Mouse (Mus musculus): ENCODE data around the gene Mkks. TPM values are rescaled to one million over a fixed set of nuclear protein-coding genes. Genes with fewer than 3 reads are reported as not detected.

Mkks gene
- polyA plus RNA-seq, 1 experiment from 2014 or later = 12.4 TPM

DNA sequence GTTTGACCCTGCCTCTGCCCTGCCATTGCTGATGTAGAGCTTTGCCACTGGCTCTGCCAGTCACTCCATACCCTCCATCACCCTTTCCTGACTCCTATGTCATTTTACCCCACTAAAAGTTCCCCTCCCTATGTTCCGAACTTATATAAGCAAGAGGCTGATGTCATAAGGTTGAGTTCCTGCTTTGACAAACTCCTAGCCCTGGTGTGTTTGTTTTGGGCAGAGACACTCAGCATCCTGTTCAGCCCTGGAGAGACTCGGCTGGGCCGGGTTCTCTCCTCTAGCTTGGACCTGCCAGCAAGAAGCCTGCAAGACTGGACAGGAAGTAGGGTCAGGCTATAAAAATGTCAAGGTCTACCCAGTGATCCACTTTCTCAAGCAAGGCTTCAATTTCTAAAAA lies 58.3 kb downstream of the Mkks start:
- no peaks in the 10 kb centered on the region for H3K27me3 ChIP-seq (replicated peaks)
- H3K27ac ChIP-seq = no peak overlapping the region
- no peaks in the 10 kb centered on the region for H3K9me3 ChIP-seq
- no peak overlapping the region for H3K9ac ChIP-seq
- H3K4me1 ChIP-seq = no peaks in the 10 kb centered on the region
- no peaks in the 10 kb centered on the region for H3K36me3 ChIP-seq (replicated peaks)
- no peak overlapping the region for H3K4me2 ChIP-seq
- ATAC-seq (replicated peaks) = no peak
- H3K4me3 ChIP-seq = no peak overlapping the region
- 84% methylated on average over 3 of the region's 3 CpGs for WGBS

DNA sequence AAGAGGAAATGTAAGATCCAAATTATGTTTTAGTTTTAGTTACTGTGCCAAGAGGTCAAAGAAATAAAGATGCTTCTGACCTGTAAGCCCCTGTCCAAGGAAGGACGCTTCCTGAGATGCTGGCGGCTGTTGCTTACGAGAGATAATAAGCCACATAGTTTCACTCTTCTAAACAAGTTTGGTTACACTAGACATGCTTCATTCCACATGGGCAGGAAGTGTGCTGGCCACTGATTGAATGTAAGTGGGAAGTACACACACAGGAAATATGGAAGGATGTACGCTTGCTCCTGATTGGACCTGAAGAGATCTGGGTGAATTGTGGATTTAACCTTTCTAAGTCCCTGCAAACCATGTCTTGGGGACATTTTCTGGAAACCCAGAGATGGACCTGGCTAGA lies 63.6 kb downstream of the Mkks start:
- H3K4me3 ChIP-seq = no peak overlapping the region
- ATAC-seq (replicated peaks) = no peak
- no peaks in the 10 kb centered on the region for H3K36me3 ChIP-seq (replicated peaks)
- no peaks in the 10 kb centered on the region for H3K4me1 ChIP-seq
- H3K4me2 ChIP-seq = no peak overlapping the region
- 94% methylated on average over 4 of the region's 4 CpGs for WGBS
- H3K9ac ChIP-seq = no peak overlapping the region
- no peaks in the 10 kb centered on the region for H3K27me3 ChIP-seq (replicated peaks)
- H3K9me3 ChIP-seq = no peaks in the 10 kb centered on the region
- no peak overlapping the region for H3K27ac ChIP-seq

Other genes starting within 250 kb of the Mkks start
- gene Snap25, start 177.9 kb downstream of the Mkks start, polyA plus RNA-seq (2015; fragmentation: Nextera tagmentation; extraction: Ambion mirVana) = 148 and 162 TPM in 2 replicates
- gene AL731706.2, start 5.7 kb downstream of the Mkks start, polyA plus RNA-seq (2015; fragmentation: Nextera tagmentation; extraction: Ambion mirVana) = 22.8 and 26.9 TPM in 2 replicates
- gene Slx4ip, start 171 bp downstream of the Mkks start, polyA plus RNA-seq (2015; fragmentation: Nextera tagmentation; extraction: Ambion mirVana) = 15.0 and 16.2 TPM in 2 replicates
- gene AL731706.1, start within 50 bp of the Mkks start, polyA plus RNA-seq (2015; fragmentation: Nextera tagmentation; extraction: Ambion mirVana) = 12.3 and 14.0 TPM in 2 replicates
- 11.7 and 12.6 TPM in 2 replicates for gene Jag1, start 225.3 kb upstream of the Mkks start, polyA plus RNA-seq (2015; fragmentation: Nextera tagmentation; extraction: Ambion mirVana)